Mouse (Mus musculus) heart, postnatal 25 days (tissue): ENCODE results near the gene Nadsyn1. TPM values are rescaled to one million over a fixed set of nuclear protein-coding genes. Genes with fewer than 3 reads are reported as not detected.

ENCODE experiments used
- DNase-seq: peaks from one replicate; pipeline ENCODE4 v3.0.0; 2022; ENCODE audit warnings: low spot score
- intact Hi-C: fragments of 180-260 bp; cut with DNase I; formaldehyde crosslinking; loops from one replicate; pipeline ENCODE4 v1.15.1; 2025
- microRNA-seq: library from miRNA; unstranded; fragments of <30 nt; microRNA quantifications from one replicate; pipeline ENCODE4 v1.2.0, GENCODE M21; 2022
- total RNA-seq, 2 experiments: library from RNA; stranded (reverse); gene quantifications; 2 replicates each; pipeline ENCODE4 v1.2.3; 2021

Nadsyn1 gene
- total RNA-seq, 2 experiments from 2014 or later: 4.8 to 5.5 TPM

DNA sequence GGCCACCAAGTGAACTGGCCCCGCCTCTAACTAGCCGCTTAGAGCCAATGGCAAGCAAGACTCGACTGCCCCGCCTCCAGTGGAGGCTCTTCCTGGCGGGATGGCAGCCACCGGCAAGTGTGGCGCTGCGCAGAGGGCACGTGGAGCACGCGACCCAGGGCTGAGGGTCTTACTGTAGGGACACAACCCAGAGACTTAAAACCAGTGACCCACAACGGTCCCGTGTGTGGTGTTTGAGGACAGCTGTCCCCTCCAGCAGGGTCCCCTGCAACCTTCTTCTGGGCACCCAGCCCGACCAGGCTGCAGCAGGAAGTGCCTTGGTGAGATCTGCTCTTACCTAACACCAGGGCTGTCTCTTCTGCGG lies 65.6 kb downstream of the Nadsyn1 start:
- peak; percentile 63 for DNase-seq
- intact Hi-C loops: no loop called here

DNA sequence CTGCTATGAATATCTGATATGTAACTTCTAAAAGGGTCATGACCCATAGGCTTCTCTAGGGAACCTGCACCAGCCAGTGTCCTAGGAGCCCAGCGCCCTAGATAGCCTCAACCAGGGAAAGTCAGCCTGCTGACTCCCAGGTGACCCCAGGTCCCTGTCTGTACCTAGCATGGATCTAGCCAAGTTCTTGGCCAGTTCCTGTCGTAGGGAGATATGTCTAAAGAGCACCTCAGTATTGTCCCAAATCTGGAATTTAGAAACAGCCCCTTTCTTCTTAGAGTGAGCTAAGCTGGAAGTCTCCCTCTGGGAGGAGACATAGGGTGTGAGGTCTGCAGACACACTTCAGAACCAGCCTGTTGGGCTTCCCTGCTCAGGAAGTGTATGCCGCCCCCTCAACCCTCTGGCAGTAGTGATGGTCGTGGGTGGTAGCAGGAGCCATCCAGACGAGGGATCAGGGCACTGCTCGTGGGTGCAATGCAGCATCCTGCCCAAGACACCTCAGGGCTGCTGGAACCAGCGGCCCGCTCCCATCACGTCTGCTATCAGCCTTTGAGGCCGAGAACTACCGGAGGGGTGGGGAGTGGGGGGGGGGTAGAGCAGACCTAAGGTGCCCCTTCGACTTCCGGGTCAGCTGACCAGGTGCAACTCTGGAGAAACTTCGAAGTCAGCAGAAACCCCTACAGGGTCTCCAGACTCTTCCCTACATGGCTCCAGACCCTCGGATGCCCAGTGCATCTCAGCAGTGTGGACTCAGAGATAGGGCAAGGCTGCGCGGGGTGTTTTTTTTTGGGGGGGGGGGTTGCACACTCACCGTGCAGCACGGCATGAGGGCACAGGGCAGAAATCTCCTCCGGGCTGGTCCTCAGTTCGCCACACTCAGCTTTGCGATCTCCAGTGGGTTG lies 66.3 kb downstream of the Nadsyn1 start, which contains the start of gene Osbpl5:
Gene Osbpl5, minus strand, starts transcription at position 861 of the 902 bp plus-strand sequence.
- DNase-seq: no peak
- intact Hi-C loops: no loop called here

DNA sequence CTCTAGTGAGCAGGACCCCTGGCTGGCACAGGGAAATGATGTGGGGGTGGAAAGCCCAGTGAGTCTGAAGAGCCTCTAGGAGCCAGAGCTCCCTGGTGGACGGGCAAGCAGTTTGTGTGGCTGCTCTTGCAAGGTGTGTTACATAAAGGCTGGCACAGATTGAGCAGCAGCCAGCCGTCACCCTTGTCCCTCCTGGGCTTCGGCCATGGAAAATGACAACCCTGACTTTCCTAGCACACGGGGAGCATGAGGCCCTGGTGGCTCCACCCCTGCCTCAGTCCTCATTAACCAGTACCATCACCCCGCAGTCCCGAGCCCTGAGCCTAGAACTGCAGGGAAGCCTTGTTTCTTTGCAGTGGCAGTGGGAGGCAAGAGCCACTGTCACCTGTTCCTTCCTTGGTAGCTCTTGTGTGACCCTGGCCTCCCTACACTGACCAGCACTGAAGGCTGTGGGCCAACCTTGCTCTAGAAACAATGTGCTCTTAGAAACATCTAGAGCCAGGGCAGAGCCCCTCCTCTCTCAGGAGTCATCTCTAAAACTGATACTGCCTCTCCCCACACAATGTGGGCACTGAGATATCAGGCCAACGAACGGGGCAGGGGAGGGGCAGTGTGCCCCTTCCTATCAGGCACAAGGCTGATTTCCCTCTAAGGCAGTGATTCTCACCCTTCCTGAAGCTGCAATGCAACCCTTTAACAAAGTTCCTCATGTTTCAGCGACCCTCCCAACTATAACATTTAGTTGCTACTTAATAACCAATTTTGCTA lies 67.1 kb downstream of the Nadsyn1 start:
- intact Hi-C loops: no loop called here
- no peak for DNase-seq

DNA sequence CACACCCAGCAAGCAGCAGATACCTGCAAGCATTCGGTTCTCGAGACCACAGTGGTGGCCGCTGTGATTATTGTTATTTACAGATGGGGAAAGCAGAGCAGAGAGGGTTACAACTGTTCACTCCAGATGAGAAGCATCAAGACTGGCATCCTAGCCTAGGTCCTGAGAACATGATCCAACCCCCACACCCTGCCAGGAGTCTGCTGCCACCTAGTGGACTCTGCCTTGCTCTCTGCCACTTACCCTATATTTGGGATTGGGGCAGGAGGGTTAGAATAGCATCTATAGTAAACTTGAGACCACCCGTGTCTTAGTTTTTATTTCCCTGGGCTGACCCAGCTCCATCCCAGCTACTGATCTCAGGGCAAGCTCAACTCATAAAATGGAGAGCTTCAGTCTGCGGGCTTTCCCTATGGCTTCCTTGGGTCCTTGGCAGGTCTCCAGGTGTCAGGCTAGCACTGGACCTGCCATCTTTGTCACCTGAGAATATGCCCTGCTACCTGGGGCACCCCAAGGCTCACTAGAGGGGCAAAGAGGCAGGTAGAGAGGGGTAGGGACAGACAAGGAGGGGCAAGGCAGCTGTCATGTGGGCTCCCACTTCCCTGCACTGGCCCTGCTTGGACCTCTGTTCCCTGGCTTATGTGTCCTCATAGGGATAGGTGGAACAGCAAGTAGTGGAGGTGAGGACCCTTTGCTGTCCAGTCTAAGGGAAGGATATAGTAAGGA lies 68.5 kb downstream of the Nadsyn1 start:
- intact Hi-C loops: no loop called here
- no peak for DNase-seq

DNA sequence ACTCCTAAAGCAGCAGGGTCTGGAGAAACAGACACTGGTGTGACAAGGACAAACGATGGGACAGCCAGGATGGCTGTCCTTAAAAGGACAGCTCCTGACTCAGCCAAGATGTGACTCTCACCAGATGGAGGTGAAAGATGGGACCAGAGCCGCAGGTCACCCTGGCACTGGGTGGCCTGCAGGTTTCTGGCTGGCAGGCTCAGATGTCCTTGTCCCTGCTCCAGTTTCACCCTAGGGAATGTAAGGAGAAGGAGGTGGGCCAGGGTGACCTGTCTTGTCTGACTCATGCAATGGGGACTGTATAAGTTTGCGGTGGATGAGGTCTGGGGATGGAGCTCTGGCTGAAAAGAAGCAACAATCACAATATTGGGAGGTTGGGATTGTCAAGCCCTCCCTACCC lies 70.0 kb downstream of the Nadsyn1 start:
- intact Hi-C loops: no loop called here
- DNase-seq: no peak

DNA sequence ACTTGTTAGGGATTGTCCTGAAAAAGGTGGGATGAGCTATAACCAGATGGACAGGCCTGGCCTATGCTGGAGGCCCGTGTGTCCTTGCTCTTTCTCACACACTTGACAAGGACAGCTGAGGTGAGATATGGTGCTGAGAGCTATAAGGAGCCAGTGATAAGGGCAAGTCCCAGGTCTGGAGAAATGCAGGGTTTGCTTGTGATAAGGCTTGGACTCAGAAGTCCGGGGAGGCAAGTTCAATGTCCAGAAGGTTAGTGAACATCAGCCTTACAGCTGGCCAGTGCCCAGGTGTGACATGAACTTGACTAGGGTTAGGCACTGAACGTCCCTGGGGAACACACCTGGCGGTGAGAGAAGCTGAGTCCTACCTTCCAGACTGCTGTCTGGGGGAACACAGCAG lies 70.6 kb downstream of the Nadsyn1 start:
- DNase-seq: no peak
- intact Hi-C loops: no loop called here

DNA sequence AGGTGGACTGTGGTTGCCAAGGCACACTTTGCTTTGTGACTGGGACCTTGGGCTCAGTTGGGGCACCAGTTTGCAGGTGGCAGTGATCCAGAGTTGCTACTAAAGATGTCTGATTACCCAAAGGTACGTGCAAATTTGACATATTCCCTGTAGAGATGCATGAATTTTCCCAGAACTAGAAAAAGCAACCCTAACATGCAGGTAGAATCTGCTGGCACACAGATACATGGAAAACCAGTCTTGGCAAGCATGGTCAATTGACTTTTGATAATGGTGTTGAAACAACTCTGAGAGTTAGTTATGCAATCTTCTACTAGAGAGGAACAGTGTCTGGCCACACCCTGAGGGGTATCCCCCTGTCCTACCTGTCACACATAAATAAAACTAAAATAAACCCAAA lies 71.3 kb downstream of the Nadsyn1 start:
- DNase-seq: no peak
- intact Hi-C loops: no loop called here

DNA sequence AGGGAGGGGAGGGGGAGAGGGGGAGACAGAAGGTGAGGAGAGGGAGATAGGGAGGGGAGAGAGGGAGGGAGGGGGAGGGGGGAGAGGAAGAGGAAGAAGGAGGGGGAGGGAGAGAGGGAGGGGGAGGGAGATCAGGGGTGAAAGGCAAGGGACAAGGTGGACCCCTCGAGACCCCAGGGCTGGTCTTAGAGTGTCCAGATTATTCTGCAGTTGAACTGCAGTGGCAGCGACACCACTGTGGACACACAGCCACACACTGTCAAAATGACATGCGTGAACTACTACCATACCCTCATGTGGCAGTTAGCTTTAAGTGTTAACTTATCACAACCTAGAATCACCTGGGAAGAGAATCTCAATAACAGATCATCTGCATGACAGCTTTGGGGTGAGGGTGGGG lies 73.6 kb downstream of the Nadsyn1 start:
- DNase-seq: no peak
- intact Hi-C loops: loop anchor here (5.0 kb wide), 1 partner anchor 167 kb away; no protein-coding TSS in a partner anchor

DNA sequence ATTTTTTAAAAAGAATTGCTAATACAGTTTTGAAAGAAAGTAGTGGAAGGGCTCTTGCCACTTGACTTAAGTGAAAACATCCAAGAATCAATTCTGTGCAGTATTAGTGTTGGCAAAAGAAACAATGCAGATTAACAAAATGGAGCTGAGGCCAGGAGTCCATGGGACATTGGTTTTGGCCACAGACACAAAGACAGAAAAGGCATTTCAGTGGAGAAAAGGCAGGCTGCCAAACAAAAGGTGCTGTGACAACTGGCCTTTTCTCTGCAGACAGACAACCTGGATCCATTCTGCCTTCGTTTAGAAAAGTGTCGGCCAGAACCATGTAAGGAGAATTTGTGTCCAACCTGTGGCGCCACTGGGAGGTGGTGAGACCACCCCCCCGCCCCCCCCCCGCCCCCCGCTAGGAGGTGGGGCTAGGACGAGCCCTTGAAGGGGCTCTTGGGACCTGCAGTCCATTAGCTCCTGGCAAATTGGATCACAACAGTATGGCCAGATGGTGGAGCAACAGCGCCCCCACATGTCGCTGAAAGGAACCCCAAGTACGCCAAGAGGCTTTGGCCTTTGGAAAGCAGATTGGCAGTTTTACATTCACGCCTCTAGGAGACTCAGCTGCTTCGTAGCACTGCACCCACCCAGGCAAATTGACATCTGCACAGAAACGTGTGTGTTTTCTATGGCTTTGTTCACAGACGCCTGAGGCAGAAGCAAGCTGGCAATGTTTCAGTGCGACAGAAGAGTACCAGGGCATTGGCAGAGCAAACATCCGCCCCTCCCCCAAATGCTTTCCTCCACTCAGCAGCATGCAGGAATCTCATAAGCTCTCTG lies 74.4 kb downstream of the Nadsyn1 start:
- intact Hi-C loops: loop anchor here (1.0 to 5.0 kb wide), 2 partner anchors 42 to 166 kb away; no protein-coding TSS in a partner anchor
- DNase-seq: peak; percentile 71

Small RNA genes lying within 50 kb of the gene (microRNA-seq; reads per million reads assigned to microRNA genes)
- not detected for gene Gm22064

Other genes starting within 250 kb of the Nadsyn1 start
- 10 to 100 TPM; 18.3 to 18.4 TPM for gene Cars, start 222.8 kb downstream of the Nadsyn1 start, total RNA-seq
- under 1 TPM; 0.48 to 0.70 TPM for gene Tnfrsf26, start 194.1 kb downstream of the Nadsyn1 start, total RNA-seq
- gene Tnfrsf22, start 173.2 kb downstream of the Nadsyn1 start, total RNA-seq: 1 to 10 TPM; 1.6 to 2.3 TPM
- gene Tnfrsf23, start 137.0 kb downstream of the Nadsyn1 start, total RNA-seq: 1 to 10 TPM; 1.7 to 2.1 TPM
- gene Osbpl5, start 65.9 kb downstream of the Nadsyn1 start, total RNA-seq: 10 to 100 TPM; 16.0 to 21.5 TPM
- not detected for gene Mrgprg, start 55.9 kb downstream of the Nadsyn1 start, total RNA-seq
- gene Mrgpre, start 38.3 kb downstream of the Nadsyn1 start, total RNA-seq: 1 to 10 TPM; 1.0 to 1.3 TPM
- 1 to 10 TPM; 5.8 to 6.7 TPM for gene Dhcr7, start 296 bp upstream of the Nadsyn1 start, total RNA-seq
- not detected for gene Gm498, start 44.0 kb upstream of the Nadsyn1 start, total RNA-seq
- gene Shank2, start 179.1 kb upstream of the Nadsyn1 start, total RNA-seq: under 1 TPM; 0.42 to 0.59 TPM